Mouse (Mus musculus) left cerebral cortex, adult 2 months (tissue): Measurements from ENCODE around the gene Dab1. TPM values are rescaled to one million over a fixed set of nuclear protein-coding genes. Genes with fewer than 3 reads are reported as not detected.
A peak's percentile ranks its signal among the peaks of the same experiment; 100 is the strongest.

Source experiments
- DNase-seq, 2 experiments: peaks; one replicate each; pipeline ENCODE4 v3.0.0; 2021 to 2022; ENCODE audit warnings: low spot score in 2 of 2, mixed read lengths in 1 of 2; ENCODE audit errors: extremely low spot score in 1 of 2
- H3K27ac ChIP-seq: fragments of 200-600 bp; 2 replicates; pipeline ENCODE4 v1.8.1; 2022
- H3K4me3 ChIP-seq: fragments of 200-600 bp; 2 replicates; pipeline ENCODE4 v1.8.1; 2022
- CTCF ChIP-seq: fragments of 200-600 bp; IDR thresholded peaks from 2 replicates; pipeline ENCODE4 v1.8.1; 2022; ENCODE audit warnings: antibody characterized with exemption, mild to moderate bottlenecking, moderate library complexity
- intact Hi-C: fragments of 180-260 bp; cut with DNase I; formaldehyde crosslinking; loops from one replicate; pipeline ENCODE4 v1.15.1; 2025
- total RNA-seq, 2 experiments: library from RNA; stranded (reverse); gene quantifications; 2 replicates each; pipeline ENCODE4 v1.2.3; 2021

Dab1 gene
- total RNA-seq, 2 experiments from 2014 or later = 121 to 131 TPM

DNA sequence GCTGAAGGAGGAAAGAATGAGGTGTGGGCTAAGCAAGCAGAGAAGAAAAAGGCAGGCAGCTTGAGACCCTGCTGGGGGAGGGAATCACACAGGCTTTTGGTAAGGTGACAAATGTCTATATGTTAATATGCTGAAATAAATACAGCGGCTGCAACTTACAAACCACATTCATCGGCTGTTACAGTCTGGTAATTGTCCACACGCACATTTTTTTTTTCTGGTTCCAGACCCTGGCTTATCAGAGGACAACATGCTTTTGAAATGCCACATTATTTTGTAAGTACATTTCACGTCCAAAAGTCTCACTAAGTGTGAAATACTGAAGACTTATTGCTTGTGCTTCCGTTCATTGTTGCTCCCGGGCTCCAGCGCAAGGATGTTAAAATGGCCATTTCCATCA, 225.5 kb downstream of the Dab1 start:
- TF ChIP-seq CTCF = no peak
- no peak for DNase-seq
- H3K27ac ChIP-seq = no peak overlapping the region
- no peak overlapping the region for H3K4me3 ChIP-seq
- intact Hi-C loops = no loop called here

DNA sequence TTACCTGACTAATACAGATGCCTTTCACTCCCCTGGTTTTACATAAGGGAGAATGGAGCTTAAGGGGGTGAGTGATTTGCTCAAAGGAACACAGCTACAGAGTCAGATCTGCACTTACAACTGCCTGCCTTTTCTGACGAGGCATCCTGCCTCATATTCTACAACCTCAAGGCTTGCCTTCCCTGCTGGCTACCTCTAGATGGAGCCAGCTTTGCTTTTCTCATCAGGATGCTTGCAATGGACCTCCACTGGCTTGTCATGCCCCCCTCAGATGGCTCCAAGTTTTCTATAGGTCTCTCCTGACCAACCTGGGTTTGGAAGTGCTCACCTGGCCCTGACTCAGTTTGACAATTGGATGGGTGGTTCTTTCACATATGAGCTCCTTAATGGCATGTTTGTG, 238.0 kb downstream of the Dab1 start:
- TF ChIP-seq CTCF = peak; percentile 59
- no peak for DNase-seq
- no peak overlapping the region for H3K27ac ChIP-seq
- no peak overlapping the region for H3K4me3 ChIP-seq
- intact Hi-C loops = no loop called here

DNA sequence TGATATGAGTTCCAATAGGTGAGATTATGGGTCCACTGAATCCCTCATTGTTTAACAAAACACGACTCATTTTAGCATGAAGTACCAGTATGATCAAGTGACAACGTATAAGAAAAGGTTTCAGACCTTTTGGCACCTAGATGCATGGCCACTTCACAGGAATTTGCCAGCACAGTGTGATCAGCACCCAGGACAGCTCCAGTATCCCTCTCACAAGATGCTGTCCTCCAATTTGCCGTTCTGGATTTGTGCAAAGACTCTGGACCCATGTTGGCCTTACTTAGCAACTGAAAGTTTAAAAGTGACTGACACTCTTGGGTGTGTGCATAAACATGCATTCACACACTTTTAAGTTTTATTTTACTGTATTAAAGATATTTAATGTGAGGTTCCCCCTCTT, 256.4 kb downstream of the Dab1 start:
- Histone ChIP-seq H3K4me3 (no peak overlapping the region), H3K27ac (no peak overlapping the region)
- TF ChIP-seq CTCF = no peak
- no peak for DNase-seq
- intact Hi-C loops = no loop called here

DNA sequence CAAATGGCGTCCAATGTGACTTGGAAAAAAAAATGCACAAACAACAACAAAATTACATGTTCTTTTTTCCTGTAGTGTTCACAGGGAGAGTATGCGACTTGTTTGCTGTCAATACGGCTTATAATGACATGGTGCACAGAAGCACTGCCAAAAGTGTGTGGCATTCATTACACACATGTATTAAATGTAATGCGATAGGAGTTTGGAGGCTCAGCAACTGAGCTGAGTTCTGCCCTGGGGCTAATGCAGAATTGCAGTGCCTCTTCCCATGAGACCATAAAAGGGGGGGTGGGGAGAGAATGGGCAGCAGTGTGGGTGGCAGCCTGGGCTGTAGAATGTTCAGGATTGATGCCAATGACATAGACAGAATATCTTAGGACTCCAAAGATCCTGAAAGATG, 259.7 kb downstream of the Dab1 start:
- Histone ChIP-seq H3K4me3 (no peak overlapping the region), H3K27ac (no peak overlapping the region)
- no peak for TF ChIP-seq CTCF
- intact Hi-C loops = no loop called here
- no peak for DNase-seq

DNA sequence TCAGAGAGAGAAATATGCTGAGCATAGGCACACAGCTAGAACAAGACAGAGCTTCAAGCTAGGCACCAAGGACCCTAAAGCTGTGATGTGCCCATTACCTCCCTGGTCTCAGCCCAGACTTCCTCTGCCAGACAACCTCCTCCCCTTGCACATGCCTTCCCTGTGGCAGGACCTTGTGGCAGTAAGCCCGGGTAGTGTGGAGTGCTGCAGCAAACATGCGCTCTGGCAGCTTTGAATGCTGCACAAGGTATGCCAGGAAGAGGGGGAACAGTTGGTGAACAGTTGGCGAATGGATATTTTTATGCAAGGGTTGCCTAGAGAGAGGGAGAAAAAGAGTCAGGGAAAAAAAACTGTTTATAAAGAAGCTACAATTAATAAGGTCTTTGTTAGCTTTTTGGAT, 262.5 kb downstream of the Dab1 start:
- intact Hi-C loops = no loop called here
- peak; percentile 35 to 61 for DNase-seq
- Histone ChIP-seq H3K27ac (peak overlapping the region; percentile 91), H3K4me3 (no peak overlapping the region)
- no peak for TF ChIP-seq CTCF

DNA sequence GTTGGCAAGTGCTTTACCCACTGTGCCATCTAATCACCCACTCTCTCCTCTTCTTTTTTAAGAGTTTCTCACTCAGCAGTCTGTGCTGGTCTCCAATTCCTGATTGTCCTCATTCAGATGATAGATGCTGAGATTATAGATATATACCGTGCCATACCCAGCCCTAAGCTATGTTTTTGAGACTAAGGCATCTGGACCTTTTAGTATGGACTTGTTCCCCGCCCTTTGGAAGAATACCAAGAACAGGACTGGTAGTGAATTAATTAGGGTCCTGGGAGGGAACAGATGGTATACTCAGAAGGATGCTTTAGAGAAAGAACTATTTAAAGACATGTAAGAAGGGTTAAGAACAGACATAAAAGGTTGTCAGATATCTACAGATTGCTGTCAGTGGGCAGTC, 268.9 kb downstream of the Dab1 start:
- Histone ChIP-seq H3K4me3 (no peak overlapping the region), H3K27ac (peak overlapping the region; percentile 32; the same call in 1 of the 2 replicates)
- intact Hi-C loops = no loop called here
- DNase-seq = no peak
- TF ChIP-seq CTCF = no peak

DNA sequence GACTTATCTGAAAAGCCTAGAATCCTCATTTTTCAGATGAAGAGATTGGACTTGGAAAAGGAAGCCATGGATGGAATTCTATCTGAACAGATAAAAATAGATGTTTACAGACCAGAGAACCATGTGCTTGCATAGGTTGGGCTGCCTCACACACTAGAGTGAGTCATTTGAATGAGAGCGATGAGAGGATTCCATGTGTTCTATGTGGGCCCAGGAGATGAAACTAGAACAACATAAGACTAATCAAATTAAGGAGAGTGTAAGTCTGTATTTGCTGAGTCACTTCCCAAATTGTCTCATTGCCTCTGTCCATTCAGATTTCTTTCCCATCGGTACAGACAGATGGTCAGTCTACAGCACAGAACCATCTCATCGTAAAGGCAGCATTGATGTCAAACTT, 270.0 kb downstream of the Dab1 start:
- TF ChIP-seq CTCF = no peak
- Histone ChIP-seq H3K27ac (no peak overlapping the region; the same call in 1 of the 2 replicates), H3K4me3 (no peak overlapping the region)
- intact Hi-C loops = no loop called here
- no peak for DNase-seq

DNA sequence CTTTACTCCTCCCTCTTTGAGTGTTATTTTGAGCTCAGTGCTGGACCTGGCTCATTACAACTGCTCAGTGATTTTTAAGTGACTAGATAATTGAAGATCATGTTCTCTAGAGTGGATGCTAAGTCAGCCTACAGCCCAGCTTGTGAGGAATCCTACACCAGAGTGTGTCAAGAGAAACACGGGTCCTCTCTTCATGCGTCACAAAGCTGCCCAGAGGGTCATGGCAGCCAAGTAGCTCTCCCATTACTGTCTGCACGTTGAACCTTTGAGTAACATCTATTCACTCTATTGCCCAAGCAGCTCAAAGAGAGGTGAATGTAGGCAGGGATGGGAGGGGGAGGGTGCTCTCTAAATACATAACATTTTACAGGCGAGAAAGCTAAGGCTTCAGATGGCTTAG, 277.6 kb downstream of the Dab1 start:
- intact Hi-C loops = no loop called here
- no peak overlapping the region for H3K4me3 ChIP-seq
- peak overlapping the region; percentile 13; the same call in 1 of the 2 replicates for H3K27ac ChIP-seq
- no peak for TF ChIP-seq CTCF
- DNase-seq = no peak

DNA sequence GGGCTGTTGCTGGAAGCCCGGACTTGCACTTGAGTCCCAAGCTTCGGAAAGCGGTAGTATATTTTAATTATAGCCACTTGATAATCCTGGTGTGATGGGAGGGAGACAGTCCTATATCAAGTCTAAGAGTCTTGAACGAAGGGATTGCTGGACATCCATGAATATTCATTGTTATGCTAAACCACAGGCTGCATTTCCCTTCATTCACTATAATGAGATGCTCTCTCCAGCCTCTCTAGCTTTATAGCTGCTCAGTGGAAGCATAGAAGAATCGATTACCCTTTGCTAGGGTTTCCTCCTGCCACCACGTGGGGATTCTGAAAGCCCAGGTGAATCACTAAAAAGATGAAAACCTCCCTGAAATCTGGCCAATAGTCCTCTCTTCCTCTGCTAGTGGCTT, 278.5 kb downstream of the Dab1 start:
- no peak for TF ChIP-seq CTCF
- Histone ChIP-seq H3K27ac (peak overlapping the region; percentile 13; the same call in 1 of the 2 replicates), H3K4me3 (no peak overlapping the region)
- intact Hi-C loops = no loop called here
- no peak for DNase-seq

DNA sequence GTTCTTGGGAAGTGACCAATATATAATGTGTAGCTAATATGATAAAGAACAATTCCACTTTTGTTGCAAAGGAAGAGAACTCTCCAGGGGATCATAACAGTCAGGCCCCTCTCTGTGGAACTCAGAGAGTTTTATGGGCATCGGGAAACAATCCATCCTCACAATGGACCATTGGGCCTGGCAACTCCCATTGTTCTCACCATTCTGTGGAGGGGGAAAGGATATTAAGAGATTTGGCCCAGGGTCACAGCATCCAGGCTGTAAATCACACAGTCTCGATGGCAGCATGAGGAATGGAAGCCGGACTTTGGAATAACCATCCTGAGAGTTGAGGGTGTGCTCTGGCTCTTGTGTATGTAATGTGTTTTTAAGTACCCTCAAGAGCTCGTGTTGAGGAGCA, 292.3 kb downstream of the Dab1 start:
- no peak for TF ChIP-seq CTCF

DNA sequence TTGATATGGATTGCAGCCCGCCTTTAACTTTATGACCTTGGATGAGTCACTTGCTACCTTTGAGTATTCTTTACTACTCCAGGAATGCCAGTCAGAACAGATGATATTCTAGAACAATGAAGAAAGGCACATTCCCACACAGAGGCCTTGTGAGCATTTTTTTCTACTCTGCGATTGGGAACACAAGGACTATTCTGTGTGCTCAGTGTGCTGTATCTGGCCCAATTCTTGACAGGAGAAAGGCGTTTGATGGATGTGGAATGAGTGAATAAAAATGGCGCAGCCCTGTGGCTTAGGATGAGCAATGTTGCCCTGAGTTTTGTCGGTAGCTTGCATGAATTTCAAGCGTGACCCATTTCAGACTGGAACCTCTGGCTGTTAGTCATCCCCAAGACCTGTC, 292.9 kb downstream of the Dab1 start:
- Histone ChIP-seq H3K4me3 (no peak overlapping the region), H3K27ac (no peak overlapping the region)
- intact Hi-C loops = no loop called here
- no peak for DNase-seq
- TF ChIP-seq CTCF = no peak

More for the DNA sequence above, 292.3 kb downstream of the Dab1 start:
- DNase-seq = no peak
- intact Hi-C loops = no loop called here
- Histone ChIP-seq H3K27ac (no peak overlapping the region), H3K4me3 (no peak overlapping the region)

DNA sequence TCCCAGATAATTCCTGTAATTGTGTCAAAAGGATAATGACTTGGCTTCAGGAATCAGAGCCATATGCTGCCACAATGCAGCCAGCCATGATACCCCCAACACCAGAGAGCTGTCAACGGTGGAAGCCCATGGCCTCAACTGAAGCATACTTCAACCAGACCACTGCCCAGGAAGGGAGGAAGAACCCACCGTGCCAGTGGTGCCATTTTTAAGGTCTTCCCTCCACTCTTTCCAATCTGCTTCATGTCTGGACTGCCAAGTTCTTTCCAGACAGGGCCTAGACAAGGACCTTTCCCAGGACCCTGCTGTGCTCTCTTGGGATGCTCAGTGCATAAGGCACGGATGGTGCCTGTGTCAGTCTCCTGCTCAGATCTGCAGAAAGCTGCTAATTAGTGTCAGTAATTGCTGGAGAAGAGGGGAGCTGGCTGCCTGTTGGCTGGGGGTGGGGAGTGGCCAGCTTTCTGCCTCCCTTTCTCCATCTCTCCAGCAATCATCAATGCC, 303.3 kb downstream of the Dab1 start:
- intact Hi-C loops = no loop called here
- no peak for TF ChIP-seq CTCF
- DNase-seq = no peak
- Histone ChIP-seq H3K27ac (no peak overlapping the region), H3K4me3 (no peak overlapping the region)

DNA sequence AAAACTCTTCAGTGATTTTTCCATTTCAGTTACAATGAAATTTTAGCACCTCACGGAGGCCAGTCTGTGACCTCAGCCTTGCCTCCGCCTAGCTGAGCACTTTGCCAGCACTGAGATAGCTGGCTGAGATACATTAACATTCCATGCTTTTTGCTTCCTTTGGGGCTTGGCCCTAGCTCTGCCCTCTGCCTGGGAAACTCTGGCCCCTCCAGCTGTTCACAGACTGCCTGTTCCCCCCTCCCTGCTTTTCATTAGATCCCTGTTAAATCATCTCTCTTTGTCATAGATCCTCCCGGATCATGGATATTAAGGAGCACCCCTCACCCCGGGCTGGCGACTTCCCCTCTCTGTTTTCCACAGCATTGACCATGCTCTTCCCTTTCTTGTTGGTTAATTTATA, 307.5 kb downstream of the Dab1 start:
- TF ChIP-seq CTCF = no peak
- no peak overlapping the region for H3K27ac ChIP-seq
- intact Hi-C loops = no loop called here
- no peak for DNase-seq
- H3K4me3 ChIP-seq = no peak overlapping the region
